Comparison of ENCODE assay signal across 19 mouse cellular contexts in genomic region chr7:109454856-109455255, GRCm38 (mm10). TPM values are rescaled to one million over a fixed set of nuclear protein-coding genes. Genes with fewer than 3 reads are reported as not detected.
"Had no signal": no experiment of that assay in that cellular context is flagged by ENCODE, and none has a peak within 500 bp of the region (broad histone marks: within the 10 kb centered on the region; RNA-seq: fewer than 3 reads in every experiment).

No protein-coding gene starts in this region.

- H3K9me3 ChIP-seq: midbrain, embryonic 10.5 days; midbrain, embryonic 12.5 days; neural tube, embryonic 13.5 days; neural tube, embryonic 15.5 days had no signal

- ATAC-seq: midbrain, embryonic 16.5 days had no signal

- H3K4me1 ChIP-seq: neural tube, embryonic 13.5 days; neural tube, embryonic 15.5 days had no signal

- H3K4me2 ChIP-seq: lung, embryonic 14.5 days; midbrain, embryonic 12.5 days; neural tube, embryonic 13.5 days; neural tube, embryonic 15.5 days had no signal

- H3K36me3 ChIP-seq: midbrain, embryonic 10.5 days; midbrain, embryonic 12.5 days; neural tube, embryonic 13.5 days; neural tube, embryonic 15.5 days had no signal

- H3K4me3 ChIP-seq: midbrain, embryonic 10.5 days; midbrain, embryonic 12.5 days; myocyte; neural tube, embryonic 13.5 days; neural tube, embryonic 15.5 days had no signal

- DNase-seq: lung, embryonic 14.5 days; lung, postnatal 10 days; lung, postnatal 4 days; midbrain, embryonic 14.5 days; retina, postnatal 1 day; right cerebral cortex, adult 18-20 months; right cerebral cortex, postnatal 25 days; right cerebral cortex, postnatal 4 days; spleen, adult 18-20 months; thymus, adult 18-20 months; thymus, postnatal 14 days; thymus, postnatal 36 days had no signal

- H3K9ac ChIP-seq: lung, embryonic 14.5 days; midbrain, embryonic 12.5 days; neural tube, embryonic 13.5 days; neural tube, embryonic 15.5 days had no signal

- H3K27ac ChIP-seq: midbrain, embryonic 10.5 days; midbrain, embryonic 12.5 days; neural tube, embryonic 13.5 days; neural tube, embryonic 15.5 days had no signal

- H3K27me3 ChIP-seq: neural tube, embryonic 13.5 days; neural tube, embryonic 15.5 days had no signal

RNA-seq across cellular contexts. Expression of gene Stk33, which starts 16.0 kb away (rescaled TPM):
- polyA plus RNA-seq: small intestine, adult 2 months had no signal
